Mouse (Mus musculus) lung, postnatal 0 days (tissue): Measurements from ENCODE around the gene 9430097D07Rik. TPM values are rescaled to one million over a fixed set of nuclear protein-coding genes. Genes with fewer than 3 reads are reported as not detected.

Experiments used
- ATAC-seq: fragments of 200-750 bp; cut with Nextera tagmentation; 2 replicates; pipeline ENCODE4 v1.8.0; 2017; ENCODE audit warnings: moderate library complexity
- DNase-seq: peaks from one replicate; pipeline ENCODE4 v3.0.0-alpha.2; 2016; ENCODE audit warnings: low spot score
- H3K27ac ChIP-seq: fragments of 300-500 bp; sonication (generic); 2 replicates; pipeline ENCODE4 v1.5.1; 2014; ENCODE audit warnings: antibody characterized with exemption, mild to moderate bottlenecking, low read length, mixed read lengths
- H3K27me3 ChIP-seq: fragments of 300-500 bp; sonication (generic); replicated peaks from 2 replicates; pipeline ENCODE4 v1.6.1; 2014; ENCODE audit warnings: low read length, mixed read lengths; ENCODE audit not compliant: insufficient read depth
- H3K36me3 ChIP-seq: fragments of 300-500 bp; sonication (generic); 2 replicates; pipeline ENCODE4 v1.6.1; 2014; ENCODE audit warnings: low read length, mixed read lengths; ENCODE audit not compliant: insufficient read depth
- H3K4me1 ChIP-seq: fragments of 300-500 bp; sonication (generic); 2 replicates; pipeline ENCODE4 v1.6.1; 2014; ENCODE audit warnings: antibody characterized with exemption, low read depth, low read length, mixed read lengths; ENCODE audit not compliant: insufficient read depth
- H3K4me2 ChIP-seq: fragments of 300-500 bp; sonication (generic); replicated peaks from 2 replicates; pipeline ENCODE4 v1.6.1; 2014; ENCODE audit warnings: low read depth, mild to moderate bottlenecking, low read length, moderate library complexity, mixed read lengths
- H3K4me3 ChIP-seq: fragments of 300-500 bp; sonication (generic); 2 replicates; pipeline ENCODE4 v1.5.1; 2014; ENCODE audit warnings: low read depth, low read length
- H3K9ac ChIP-seq: fragments of 300-500 bp; sonication (generic); replicated peaks from 2 replicates; pipeline ENCODE4 v1.6.1; 2014; ENCODE audit warnings: low read depth, mild to moderate bottlenecking
- H3K9me3 ChIP-seq: fragments of 300-500 bp; sonication (generic); 2 replicates; pipeline ENCODE4 v1.6.1; 2016; ENCODE audit warnings: low read length, mixed read lengths
- CTCF ChIP-seq: IDR thresholded peaks from 2 replicates; pipeline ENCODE4 v1.5.1; 2016; ENCODE audit warnings: antibody characterized with exemption, mild to moderate bottlenecking
- EP300 ChIP-seq: IDR thresholded peaks from 2 replicates; pipeline ENCODE4 v1.6.1; 2016; ENCODE audit warnings: antibody characterized with exemption, mild to moderate bottlenecking, control low read depth
- WGBS: fragments of 180-500 bp; shearing (Covaris S2); extraction: QIAGEN DNeasy Blood & Tissue Kit; methylation state at CpG from one replicate; pipeline ENCODE4 v1.1.7; 2014; 5-methylcytosine and 5-hydroxymethylcytosine counted together
- polyA plus RNA-seq: library from polyadenylated mRNA; unstranded; fragments of >200 nt; fragmentation: Nextera tagmentation; extraction: Ambion mirVana; gene quantifications from 2 replicates; pipeline ENCODE4 v1.2.1, GENCODE M21; 2015

The 9430097D07Rik gene
- polyA plus RNA-seq, 1 experiment from 2014 or later = not detected

- Histone ChIP-seq H3K27ac (no peak within 1 kb of the TSS), H3K4me3 (no peak within 1 kb of the TSS), H3K4me2 (no peak within 1 kb of the TSS), H3K9ac (no peak within 1 kb of the TSS), H3K36me3 (0 out of 2 replicates have a peak, but pooled peaks cover 17% of the 10 kb centered on the region), H3K4me1 (0 out of 2 replicates have a peak, but pooled peaks cover 10% of the 10 kb centered on the region), H3K27me3 (no peaks in the 10 kb centered on the region), H3K9me3 (no peaks in the 10 kb centered on the region)
- WGBS = 89% methylated on average over 3 of the region's 3 CpGs
- no peak for DNase-seq
- ATAC-seq = no peak
- TF ChIP-seq CTCF = no peak
- no peak for TF ChIP-seq EP300
Observed at GRCm38 (mm10) chr2:32599409-32599808, 23.9 kb upstream of the 9430097D07Rik start, which contains the start of gene St6galnac6. Gene St6galnac6, plus strand, starts transcription at chr2:32599709.

- Histone ChIP-seq H3K9me3 (no peaks in the 10 kb centered on the region), H3K9ac (no peak overlapping the region), H3K4me2 (no peak overlapping the region), H3K4me3 (no peak overlapping the region), H3K27me3 (no peaks in the 10 kb centered on the region), H3K27ac (no peak overlapping the region), H3K36me3 (0 out of 2 replicates have a peak, but pooled peaks cover 20% of the 10 kb centered on the region), H3K4me1 (0 out of 2 replicates have a peak, but pooled peaks cover 10% of the 10 kb centered on the region)
- TF ChIP-seq EP300 (no peak), CTCF (no peak)
- ATAC-seq = no peak
- 69% methylated on average over 8 of the region's 8 CpGs for WGBS
- DNase-seq = no peak
Observed at GRCm38 (mm10) chr2:32598506-32598905, 23.0 kb upstream of the 9430097D07Rik start.

GRCm38 (mm10) chr2:32597699-32598098 is 22.2 kb upstream of the 9430097D07Rik start:
- ATAC-seq = no peak
- Histone ChIP-seq H3K27ac (no peak overlapping the region), H3K4me1 (0 out of 2 replicates have a peak, but pooled peaks cover 9% of the 10 kb centered on the region), H3K36me3 (0 out of 2 replicates have a peak, but pooled peaks cover 20% of the 10 kb centered on the region), H3K27me3 (no peaks in the 10 kb centered on the region), H3K9ac (no peak overlapping the region), H3K4me2 (no peak overlapping the region), H3K9me3 (no peaks in the 10 kb centered on the region), H3K4me3 (no peak overlapping the region)
- WGBS = 85% methylated on average over 5 of the region's 5 CpGs
- DNase-seq = no peak
- TF ChIP-seq EP300 (no peak), CTCF (no peak)

GRCm38 (mm10) chr2:32597248-32597647 is 21.8 kb upstream of the 9430097D07Rik start:
- ATAC-seq (no peak), DNase-seq (no peak)
- no peaks in the 10 kb centered on the region for H3K9me3 ChIP-seq
- no peak overlapping the region for H3K4me2 ChIP-seq
- H3K27me3 ChIP-seq = no peaks in the 10 kb centered on the region
- no peak overlapping the region for H3K9ac ChIP-seq
- no peak for TF ChIP-seq CTCF
- no peak for TF ChIP-seq EP300
- 0 out of 2 replicates have a peak, but pooled peaks cover 5% of the 10 kb centered on the region for H3K4me1 ChIP-seq
- H3K27ac ChIP-seq = no peak overlapping the region
- 0 out of 2 replicates have a peak, but pooled peaks cover 20% of the 10 kb centered on the region for H3K36me3 ChIP-seq
- WGBS = 77% methylated on average over 5 of the region's 5 CpGs
- no peak overlapping the region for H3K4me3 ChIP-seq

- ATAC-seq (no peak), DNase-seq (no peak)
- TF ChIP-seq EP300 (no peak), CTCF (no peak)
- no peak overlapping the region for H3K9ac ChIP-seq
- H3K36me3 ChIP-seq = 0 out of 2 replicates have a peak, but pooled peaks cover 20% of the 10 kb centered on the region
- H3K27me3 ChIP-seq = no peaks in the 10 kb centered on the region
- H3K27ac ChIP-seq = no peak overlapping the region
- WGBS = 92% methylated on average over 13 of the region's 13 CpGs
- no peak overlapping the region for H3K4me3 ChIP-seq
- H3K4me2 ChIP-seq = no peak overlapping the region
- no peaks in the 10 kb centered on the region for H3K9me3 ChIP-seq
- H3K4me1 ChIP-seq = peaks cover 2% of the 10 kb centered on the region; the same call in 1 of the 2 replicates
Observed at GRCm38 (mm10) chr2:32596725-32597124, 21.2 kb upstream of the 9430097D07Rik start.

- H3K9me3 ChIP-seq = no peaks in the 10 kb centered on the region
- TF ChIP-seq EP300 = no peak
- TF ChIP-seq CTCF = no peak
- H3K4me3 ChIP-seq = no peak overlapping the region
- 0 out of 2 replicates have a peak, but pooled peaks cover 10% of the 10 kb centered on the region for H3K36me3 ChIP-seq
- H3K9ac ChIP-seq = no peak overlapping the region
- WGBS = 58% methylated on average over 6 of the region's 6 CpGs
- DNase-seq = peak; percentile 41
- ATAC-seq = no peak
- H3K4me1 ChIP-seq = peaks cover 15% of the 10 kb centered on the region
- peak overlapping the region; percentile 59; the same call in 1 of the 2 replicates for H3K27ac ChIP-seq
- no peaks in the 10 kb centered on the region for H3K27me3 ChIP-seq
- H3K4me2 ChIP-seq = no peak overlapping the region
Observed at GRCm38 (mm10) chr2:32591249-32591648, 15.8 kb upstream of the 9430097D07Rik start.
